Mouse (Mus musculus) midbrain, embryonic 15.5 days (tissue): Measurements from ENCODE around the gene Gtf3c1. TPM values are rescaled to one million over a fixed set of nuclear protein-coding genes. Genes with fewer than 3 reads are reported as not detected.
A peak's percentile ranks its signal among the peaks of the same experiment; 100 is the strongest.

Source experiments
- ATAC-seq: fragments of 200-750 bp; cut with Nextera tagmentation; replicated peaks from 2 replicates; pipeline ENCODE4 v1.8.0; 2017; ENCODE audit warnings: moderate TSS enrichment
- H3K27ac ChIP-seq: fragments of 300-500 bp; sonication (generic); 2 replicates; pipeline ENCODE4 v1.5.1; 2015; ENCODE audit warnings: mild to moderate bottlenecking, inconsistent platforms
- H3K27me3 ChIP-seq: fragments of 300-500 bp; sonication (generic); replicated peaks from 2 replicates; pipeline ENCODE4 v1.6.1; 2015; ENCODE audit warnings: inconsistent platforms
- H3K36me3 ChIP-seq: fragments of 300-500 bp; sonication (generic); replicated peaks from 2 replicates; pipeline ENCODE4 v1.6.1; 2015; ENCODE audit warnings: inconsistent platforms
- H3K4me1 ChIP-seq: fragments of 300-500 bp; sonication (generic); 2 replicates; pipeline ENCODE4 v1.6.1; 2015; ENCODE audit warnings: inconsistent platforms
- H3K4me2 ChIP-seq: fragments of 300-500 bp; sonication (generic); 2 replicates; pipeline ENCODE4 v1.6.1; 2015; ENCODE audit warnings: inconsistent platforms, mild to moderate bottlenecking, moderate library complexity
- H3K4me3 ChIP-seq: fragments of 300-500 bp; sonication (generic); 2 replicates; pipeline ENCODE4 v1.5.1; 2015; ENCODE audit warnings: mild to moderate bottlenecking, inconsistent platforms
- H3K9ac ChIP-seq: fragments of 300-500 bp; sonication (generic); 2 replicates; pipeline ENCODE4 v1.6.1; 2015; ENCODE audit warnings: mild to moderate bottlenecking, inconsistent platforms
- H3K9me3 ChIP-seq: fragments of 300-500 bp; sonication (generic); 2 replicates; pipeline ENCODE4 v1.6.1; 2016; ENCODE audit warnings: inconsistent platforms
- WGBS: fragments of 180-500 bp; shearing (Covaris S2); methylation state at CpG from one replicate; pipeline ENCODE4 v1.1.7; 2015; ENCODE audit warnings: mixed read lengths; 5-methylcytosine and 5-hydroxymethylcytosine counted together
- polyA plus RNA-seq: library from polyadenylated mRNA; unstranded; fragments of >200 nt; fragmentation: Nextera tagmentation; extraction: Ambion mirVana; gene quantifications from 2 replicates; pipeline ENCODE4 v1.2.1, GENCODE M21; 2015

The Gtf3c1 gene
- polyA plus RNA-seq, 1 experiment from 2014 or later, result 35.7 TPM

DNA sequence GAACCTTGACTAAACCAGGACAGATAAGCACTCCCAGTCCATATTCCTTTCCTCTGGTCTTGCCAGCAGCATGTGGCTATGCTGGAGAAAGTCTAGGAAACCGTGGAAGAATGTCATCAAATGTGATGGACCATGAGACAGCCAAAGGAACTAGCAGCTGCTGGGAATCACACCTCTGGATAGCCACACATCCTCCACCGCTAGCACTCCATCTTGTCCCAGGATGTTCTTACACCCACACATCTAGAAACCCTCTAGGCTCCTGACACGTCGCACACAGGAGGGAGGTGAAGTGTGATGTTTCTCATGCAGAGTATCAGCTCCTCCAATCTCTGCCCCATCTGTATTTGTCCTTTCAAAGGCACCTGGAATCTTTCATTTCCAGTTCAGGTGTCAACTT, 17.1 kb downstream of the Gtf3c1 start:
- Histone ChIP-seq H3K27me3 (no peaks in the 10 kb centered on the region), H3K4me3 (no peak overlapping the region), H3K36me3 (peaks cover 39% of the 10 kb centered on the region), H3K9ac (no peak overlapping the region), H3K9me3 (no peaks in the 10 kb centered on the region), H3K4me2 (no peak overlapping the region), H3K27ac (no peak overlapping the region), H3K4me1 (no peaks in the 10 kb centered on the region)
- WGBS, result 96% methylated on average over 4 of the region's 4 CpGs
- ATAC-seq, result no peak

DNA sequence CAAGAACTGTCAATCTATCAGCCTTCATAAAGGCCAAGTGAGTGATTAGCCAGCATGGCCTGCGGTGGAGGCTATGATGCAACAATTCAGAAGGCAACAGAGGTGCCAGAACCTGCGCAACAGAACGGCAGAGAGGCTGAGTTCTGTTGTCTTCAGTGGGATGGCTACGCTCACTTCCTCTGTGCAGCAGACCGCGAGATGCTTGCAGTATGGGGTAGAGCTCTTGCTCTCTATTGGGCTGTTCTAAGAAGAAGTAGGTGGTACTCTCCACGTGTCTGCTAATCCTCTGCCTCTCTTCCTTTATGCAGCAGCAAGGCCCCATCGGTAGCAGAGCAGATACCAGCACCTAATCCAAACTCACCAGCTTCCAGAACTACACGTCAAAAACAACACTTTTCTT, 27.6 kb downstream of the Gtf3c1 start:
- Histone ChIP-seq H3K4me1 (no peaks in the 10 kb centered on the region), H3K36me3 (peaks cover 52% of the 10 kb centered on the region; the same call in 1 of the 2 replicates), H3K4me2 (no peak overlapping the region), H3K27ac (no peak overlapping the region), H3K9ac (no peak overlapping the region), H3K9me3 (no peaks in the 10 kb centered on the region), H3K4me3 (no peak overlapping the region), H3K27me3 (no peaks in the 10 kb centered on the region)
- 50% methylated on average over 9 of the region's 9 CpGs for WGBS
- ATAC-seq, result no peak

DNA sequence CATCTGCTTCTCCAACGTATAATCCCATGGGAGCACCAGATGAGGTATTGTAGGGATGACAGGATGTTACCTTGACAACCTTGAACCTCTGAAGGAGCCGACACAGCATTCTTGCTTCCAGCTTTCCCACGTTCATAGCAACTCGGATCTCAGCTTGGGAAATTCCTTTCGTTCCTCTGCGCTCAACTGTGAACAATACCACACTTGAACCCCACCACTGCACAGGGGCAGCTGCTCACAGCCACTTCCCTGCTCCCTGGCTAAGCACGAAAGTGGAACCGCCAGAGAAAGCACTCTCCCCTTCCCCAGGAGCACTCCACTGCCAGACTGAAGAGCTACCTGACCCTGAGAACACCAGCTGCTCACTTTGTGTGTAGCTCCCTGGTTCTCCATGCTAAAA, 28.8 kb downstream of the Gtf3c1 start:
- Histone ChIP-seq H3K36me3 (peaks cover 62% of the 10 kb centered on the region), H3K4me3 (no peak overlapping the region), H3K9ac (no peak overlapping the region), H3K27me3 (no peaks in the 10 kb centered on the region), H3K9me3 (no peaks in the 10 kb centered on the region), H3K4me2 (no peak overlapping the region), H3K4me1 (no peaks in the 10 kb centered on the region), H3K27ac (no peak overlapping the region)
- ATAC-seq, result no peak
- WGBS, result 52% methylated on average over 8 of the region's 8 CpGs

DNA sequence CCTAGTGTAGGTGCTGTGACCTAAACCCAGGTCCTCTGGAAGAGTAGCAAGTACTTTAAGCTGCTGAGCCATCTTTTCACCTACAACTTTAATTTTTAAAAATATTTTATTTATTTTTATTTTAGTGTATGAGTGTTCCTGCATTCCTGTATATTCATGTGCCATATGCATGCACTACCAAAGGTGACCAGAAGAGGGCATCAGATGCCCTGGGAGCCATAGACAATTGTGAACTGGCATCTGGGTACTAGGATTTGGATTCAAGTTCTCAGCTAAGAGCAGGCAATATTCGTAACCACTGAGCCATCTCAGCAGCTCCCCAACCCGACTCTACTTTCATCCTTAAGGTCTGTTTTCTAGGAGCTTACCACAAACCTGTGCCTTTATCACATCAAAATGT, 32.7 kb downstream of the Gtf3c1 start:
- 92% methylated on average over 2 of the region's 2 CpGs for WGBS
- Histone ChIP-seq H3K27me3 (no peaks in the 10 kb centered on the region), H3K4me1 (no peaks in the 10 kb centered on the region), H3K9ac (no peak overlapping the region), H3K4me2 (no peak overlapping the region), H3K9me3 (no peaks in the 10 kb centered on the region), H3K27ac (no peak overlapping the region), H3K36me3 (peaks cover 85% of the 10 kb centered on the region), H3K4me3 (no peak overlapping the region)
- ATAC-seq, result no peak

DNA sequence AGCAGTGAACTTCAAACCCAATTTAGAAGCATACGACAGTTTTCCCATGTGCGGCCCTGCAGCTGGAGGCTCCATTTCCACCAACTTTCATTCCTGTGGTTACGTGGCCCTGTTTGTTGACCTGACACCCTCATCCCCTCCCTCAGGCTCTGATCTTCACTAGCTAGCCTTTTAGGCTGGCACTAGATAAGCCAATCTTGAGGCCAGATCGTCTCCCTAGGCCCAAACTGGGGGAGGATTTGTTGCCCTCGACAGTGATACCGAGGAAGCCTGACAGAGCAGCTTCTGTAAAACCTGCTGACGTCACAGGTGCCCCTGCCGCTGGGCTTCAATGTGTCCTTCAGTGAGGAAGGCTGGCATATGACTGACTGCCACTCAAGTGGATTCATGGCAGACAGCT, 36.2 kb downstream of the Gtf3c1 start:
- no peak overlapping the region for H3K27ac ChIP-seq
- H3K4me3 ChIP-seq, result no peak overlapping the region
- H3K27me3 ChIP-seq, result no peaks in the 10 kb centered on the region
- H3K4me1 ChIP-seq, result no peaks in the 10 kb centered on the region
- H3K9ac ChIP-seq, result no peak overlapping the region
- H3K9me3 ChIP-seq, result no peaks in the 10 kb centered on the region
- no peak for ATAC-seq
- H3K36me3 ChIP-seq, result peaks cover 83% of the 10 kb centered on the region
- WGBS, result 96% methylated on average over 8 of the region's 8 CpGs
- no peak overlapping the region for H3K4me2 ChIP-seq

DNA sequence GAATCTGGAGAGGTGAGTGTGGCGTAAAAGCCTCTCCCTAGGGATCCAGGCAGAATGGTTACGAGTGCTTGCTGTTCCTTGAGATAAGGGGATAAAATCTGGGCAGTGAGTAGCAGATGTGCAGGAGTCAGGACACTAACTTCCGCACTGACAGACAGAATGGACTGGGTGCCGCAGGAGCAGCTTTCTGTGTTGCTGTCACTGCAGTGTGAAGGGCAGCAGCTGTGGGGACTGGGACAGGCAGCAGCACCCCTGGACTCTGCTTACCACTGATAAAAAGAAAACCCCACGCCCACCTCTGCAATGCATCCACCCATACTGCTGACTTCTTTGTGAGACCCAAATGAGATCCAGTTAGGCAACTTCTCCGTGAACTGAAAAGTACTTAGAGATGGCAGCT, 36.7 kb downstream of the Gtf3c1 start:
- ATAC-seq, result no peak
- H3K4me2 ChIP-seq, result no peak overlapping the region
- 98% methylated on average over 6 of the region's 6 CpGs for WGBS
- H3K27me3 ChIP-seq, result no peaks in the 10 kb centered on the region
- H3K36me3 ChIP-seq, result peaks cover 79% of the 10 kb centered on the region
- H3K27ac ChIP-seq, result no peak overlapping the region
- no peaks in the 10 kb centered on the region for H3K4me1 ChIP-seq
- no peaks in the 10 kb centered on the region for H3K9me3 ChIP-seq
- no peak overlapping the region for H3K4me3 ChIP-seq
- no peak overlapping the region for H3K9ac ChIP-seq

DNA sequence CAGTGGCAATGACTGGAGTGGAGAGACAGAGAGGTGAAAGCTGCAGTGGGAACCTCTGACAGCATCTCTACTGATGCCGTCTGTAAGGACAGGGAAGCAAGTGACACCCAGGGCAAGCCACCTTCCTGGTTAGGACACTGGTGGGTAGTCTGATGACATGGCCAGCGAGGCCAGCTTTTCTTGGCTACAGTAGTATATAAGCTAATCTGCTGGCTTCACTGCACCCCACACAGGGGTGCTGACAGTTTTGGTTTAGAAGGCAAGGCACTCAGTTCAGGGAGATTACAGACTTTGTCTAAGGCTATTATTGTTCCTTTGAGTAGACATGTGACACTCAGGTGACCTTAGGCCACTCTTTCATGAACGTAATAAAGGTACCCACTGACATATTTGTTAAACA, 43.9 kb downstream of the Gtf3c1 start:
- H3K27me3 ChIP-seq, result no peaks in the 10 kb centered on the region
- no peak for ATAC-seq
- no peak overlapping the region for H3K9ac ChIP-seq
- no peaks in the 10 kb centered on the region for H3K4me1 ChIP-seq
- no peak overlapping the region for H3K4me2 ChIP-seq
- H3K9me3 ChIP-seq, result no peaks in the 10 kb centered on the region
- H3K27ac ChIP-seq, result no peak overlapping the region
- WGBS, result 84% methylated on average over 3 of the region's 3 CpGs
- H3K4me3 ChIP-seq, result no peak overlapping the region
- peaks cover 50% of the 10 kb centered on the region for H3K36me3 ChIP-seq

DNA sequence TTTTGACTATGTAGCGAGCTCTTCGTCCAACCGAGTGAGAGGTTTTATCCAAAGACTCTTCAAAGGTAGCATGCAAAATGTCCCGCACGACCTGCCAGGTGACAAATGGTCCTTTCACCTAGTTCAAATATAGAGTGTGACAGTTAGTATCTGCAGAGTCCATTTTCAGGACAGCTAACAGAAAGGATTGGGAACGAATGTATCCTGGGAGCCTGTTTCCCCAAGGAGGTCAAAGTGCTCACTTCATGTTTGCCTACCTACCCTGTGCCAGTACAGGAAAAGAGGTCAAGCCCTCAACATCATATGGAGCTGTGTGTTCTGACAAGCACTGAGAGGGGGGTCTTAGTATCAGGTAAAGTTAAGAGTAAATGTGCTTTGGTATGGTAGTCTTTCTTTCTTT, 50.1 kb downstream of the Gtf3c1 start:
- Histone ChIP-seq H3K9me3 (no peaks in the 10 kb centered on the region), H3K4me1 (no peaks in the 10 kb centered on the region), H3K4me2 (no peak overlapping the region), H3K36me3 (peaks cover 60% of the 10 kb centered on the region), H3K9ac (no peak overlapping the region), H3K27me3 (no peaks in the 10 kb centered on the region), H3K4me3 (no peak overlapping the region), H3K27ac (no peak overlapping the region)
- ATAC-seq, result no peak
- 96% methylated on average over 6 of the region's 6 CpGs for WGBS

DNA sequence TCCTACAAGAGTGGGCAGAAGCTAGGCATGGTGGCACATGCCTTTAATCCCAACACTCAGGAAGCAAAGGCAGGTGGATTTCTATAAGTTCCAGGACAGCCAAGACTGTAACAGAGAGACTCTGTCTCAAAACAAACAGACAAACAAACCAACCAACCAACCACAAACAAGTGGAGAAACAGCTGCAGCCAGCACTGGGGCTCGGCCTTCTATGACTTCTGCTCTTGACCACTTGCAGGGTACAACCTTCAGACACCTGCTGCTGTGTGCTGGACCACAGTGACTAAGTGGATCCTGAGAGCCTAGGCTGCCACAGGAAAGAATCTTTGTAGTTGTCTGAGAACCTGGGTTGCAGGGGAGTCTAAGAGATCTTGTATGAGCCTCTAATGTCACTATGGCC, 58.6 kb downstream of the Gtf3c1 start:
- no peaks in the 10 kb centered on the region for H3K9me3 ChIP-seq
- H3K36me3 ChIP-seq, result peaks cover 77% of the 10 kb centered on the region
- H3K4me3 ChIP-seq, result no peak overlapping the region
- H3K27ac ChIP-seq, result no peak overlapping the region
- no peak for ATAC-seq
- no peak overlapping the region for H3K4me2 ChIP-seq
- no peak overlapping the region for H3K9ac ChIP-seq
- H3K27me3 ChIP-seq, result no peaks in the 10 kb centered on the region
- H3K4me1 ChIP-seq, result no peaks in the 10 kb centered on the region
- 97% methylated on average over 1 of the region's 1 CpGs for WGBS

DNA sequence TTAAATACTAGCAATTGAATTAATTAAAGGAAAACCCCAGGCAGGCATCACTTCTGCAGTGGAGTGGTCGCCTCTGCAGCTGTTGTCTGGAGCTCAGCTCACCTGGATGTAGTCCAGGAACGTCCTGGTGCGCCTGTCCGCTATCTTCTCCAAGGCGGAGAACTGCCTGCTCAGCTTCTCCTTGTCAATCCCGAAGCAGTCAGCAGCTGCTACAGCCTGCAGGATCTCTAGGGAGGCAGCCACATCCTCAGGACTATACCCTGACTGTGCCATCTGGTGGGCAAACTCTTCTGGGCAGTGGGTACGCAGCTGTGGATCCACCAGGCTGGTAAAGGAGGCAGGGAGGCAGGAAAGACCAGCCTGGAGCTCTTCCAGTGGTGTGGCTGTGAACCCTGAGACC, 62.2 kb downstream of the Gtf3c1 start:
- H3K4me1 ChIP-seq, result no peaks in the 10 kb centered on the region
- peaks cover 76% of the 10 kb centered on the region for H3K36me3 ChIP-seq
- H3K9ac ChIP-seq, result no peak overlapping the region
- no peak overlapping the region for H3K4me3 ChIP-seq
- ATAC-seq, result no peak
- H3K9me3 ChIP-seq, result no peaks in the 10 kb centered on the region
- no peak overlapping the region for H3K27ac ChIP-seq
- H3K4me2 ChIP-seq, result no peak overlapping the region
- H3K27me3 ChIP-seq, result no peaks in the 10 kb centered on the region
- WGBS, result 85% methylated on average over 7 of the region's 7 CpGs

DNA sequence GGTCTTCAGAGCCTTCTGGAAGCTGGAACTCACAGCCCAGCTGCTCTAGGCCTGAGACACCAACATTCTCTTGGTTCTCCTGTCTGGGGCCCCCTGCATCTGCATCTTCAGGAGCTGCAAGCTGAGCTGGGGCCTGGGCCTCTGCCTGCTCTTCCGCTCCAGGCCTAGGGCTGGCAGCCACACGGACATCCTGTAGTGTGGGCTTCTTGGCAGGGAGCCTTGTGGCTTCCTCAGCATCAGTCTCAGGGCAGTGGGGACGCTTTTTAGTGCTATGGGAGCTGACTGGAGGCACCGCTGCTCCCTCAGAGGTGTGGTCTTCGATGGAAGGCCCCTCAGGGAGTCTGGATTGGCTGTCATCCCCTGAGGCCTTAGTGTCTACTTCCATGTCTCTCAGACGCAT, 63.7 kb downstream of the Gtf3c1 start:
- no peaks in the 10 kb centered on the region for H3K27me3 ChIP-seq
- 89% methylated on average over 6 of the region's 6 CpGs for WGBS
- no peaks in the 10 kb centered on the region for H3K9me3 ChIP-seq
- no peak for ATAC-seq
- H3K36me3 ChIP-seq, result peaks cover 64% of the 10 kb centered on the region
- H3K4me2 ChIP-seq, result no peak overlapping the region
- H3K9ac ChIP-seq, result no peak overlapping the region
- H3K27ac ChIP-seq, result no peak overlapping the region
- peaks cover 5% of the 10 kb centered on the region for H3K4me1 ChIP-seq
- no peak overlapping the region for H3K4me3 ChIP-seq

DNA sequence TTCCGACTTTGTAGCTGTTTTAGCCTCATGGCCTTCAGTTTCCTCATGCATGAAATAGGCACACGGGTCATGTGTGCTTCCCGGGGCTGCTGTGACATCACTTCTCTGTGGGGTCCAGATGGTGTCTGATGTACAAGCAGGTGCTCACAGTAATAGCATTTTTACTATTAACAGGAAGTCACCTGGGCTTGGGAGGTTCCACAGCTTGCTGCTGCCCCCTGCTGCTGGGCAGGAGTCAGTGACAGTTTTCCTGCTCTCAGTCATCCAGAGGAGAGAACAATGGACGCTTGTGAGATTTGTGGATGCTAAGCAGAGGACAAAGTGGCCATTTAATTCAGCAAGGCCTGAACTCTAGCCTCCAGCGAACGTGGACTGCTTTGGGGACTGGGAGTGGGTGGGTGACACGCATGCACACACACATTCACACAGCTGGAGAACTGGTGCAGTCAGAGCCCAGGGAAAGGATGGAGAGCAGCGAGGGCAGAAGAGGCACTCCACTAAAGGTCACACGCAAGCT, 68.7 kb downstream of the Gtf3c1 start:
- no peaks in the 10 kb centered on the region for H3K9me3 ChIP-seq
- H3K36me3 ChIP-seq, result peaks cover 23% of the 10 kb centered on the region
- ATAC-seq, result peak; percentile 75
- no peak overlapping the region for H3K4me2 ChIP-seq
- H3K27me3 ChIP-seq, result no peaks in the 10 kb centered on the region
- H3K4me1 ChIP-seq, result peaks cover 5% of the 10 kb centered on the region
- H3K27ac ChIP-seq, result peak overlapping the region; percentile 65
- WGBS, result 35% methylated on average over 9 of the region's 9 CpGs
- peak overlapping the region; percentile 26; the same call in 1 of the 2 replicates for H3K9ac ChIP-seq
- no peak overlapping the region for H3K4me3 ChIP-seq

DNA sequence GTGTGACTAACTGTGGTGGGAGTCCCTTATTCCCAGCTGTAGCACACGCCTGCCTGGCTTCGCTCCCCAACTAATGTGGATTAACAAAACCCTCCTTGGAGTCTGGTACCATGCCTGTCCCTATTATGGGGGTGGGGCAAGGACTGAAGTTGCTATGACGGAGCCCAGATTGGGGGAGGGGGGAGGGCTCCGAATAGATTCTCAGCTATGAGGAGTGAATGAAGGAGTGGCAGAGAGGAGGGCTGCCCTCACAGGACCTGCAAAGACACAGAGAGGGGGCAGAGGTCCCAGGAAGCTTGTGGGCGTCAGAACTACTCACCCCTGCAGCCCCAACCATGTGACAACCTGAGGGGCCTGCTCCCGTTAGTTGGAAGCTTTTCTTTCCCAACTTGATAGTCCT, 69.2 kb downstream of the Gtf3c1 start:
- Histone ChIP-seq H3K36me3 (peaks cover 17% of the 10 kb centered on the region), H3K9ac (no peak overlapping the region), H3K27me3 (no peaks in the 10 kb centered on the region), H3K4me3 (no peak overlapping the region), H3K4me1 (peaks cover 5% of the 10 kb centered on the region), H3K4me2 (no peak overlapping the region), H3K9me3 (no peaks in the 10 kb centered on the region), H3K27ac (0 out of 2 replicates have a peak overlapping the region, but pooled peaks have one; percentile 65)
- 74% methylated on average over 6 of the region's 6 CpGs for WGBS
- peak; percentile 28; the same call in 1 of the 2 replicates for ATAC-seq
